Comparison of ENCODE assay signal across 14 mouse cellular contexts in genomic region chr13:34097086-34097485, GRCm38 (mm10). TPM values are rescaled to one million over a fixed set of nuclear protein-coding genes. Genes with fewer than 3 reads are reported as not detected.
DNase-seq lines count a peak whose midpoint lies in the region; ATAC-seq and TF ChIP-seq lines count a peak whose summit lies in the region.
"Had no signal": no experiment of that assay in that cellular context is flagged by ENCODE, and none has a peak within 500 bp of the region (broad histone marks: within the 10 kb centered on the region; RNA-seq: fewer than 3 reads in every experiment).

No protein-coding gene starts in this region.

- peak overlapping the region; percentile 64; the same call in 1 of the 2 replicates for H3K27ac ChIP-seq in left cerebral cortex, adult 2 months
- 0 out of 2 replicates have a peak overlapping the region, but pooled peaks have one; percentile 61 for H3K27ac ChIP-seq in forebrain, embryonic 11.5 days (ENCODE audit: low read depth, low read length)
- H3K27ac ChIP-seq in hindbrain, embryonic 13.5 days: peak overlapping the region; percentile 86
- H3K27ac ChIP-seq in neural tube, embryonic 13.5 days (replicated peaks): peak overlapping the region; percentile 83
- H3K27ac ChIP-seq: liver, embryonic 13.5 days had no signal

- no peak overlapping the region for H3K4me3 ChIP-seq in left cerebral cortex, adult 2 months
- H3K4me3 ChIP-seq in forebrain, embryonic 11.5 days (ENCODE audit: low read depth, low read length): no peak overlapping the region
- no peak overlapping the region for H3K4me3 ChIP-seq in hindbrain, embryonic 13.5 days
- H3K4me3 ChIP-seq in neural tube, embryonic 13.5 days: no peak overlapping the region
- H3K4me3 ChIP-seq: liver, embryonic 13.5 days had no signal

- H3K4me2 ChIP-seq in forebrain, embryonic 11.5 days (ENCODE audit: low read depth, low read length, severe bottlenecking): no peak overlapping the region
- H3K4me2 ChIP-seq in hindbrain, embryonic 13.5 days: no peak overlapping the region
- H3K4me2 ChIP-seq in neural tube, embryonic 13.5 days: no peak overlapping the region
- H3K4me2 ChIP-seq: liver, embryonic 13.5 days had no signal

- H3K9me3 ChIP-seq in forebrain, embryonic 11.5 days (ENCODE audit: control insufficient read depth, low read length): no peaks in the 10 kb centered on the region
- H3K9me3 ChIP-seq in hindbrain, embryonic 13.5 days: no peaks in the 10 kb centered on the region
- no peaks in the 10 kb centered on the region for H3K9me3 ChIP-seq in neural tube, embryonic 13.5 days

- no peaks in the 10 kb centered on the region for H3K27me3 ChIP-seq in forebrain, embryonic 11.5 days (ENCODE audit: control insufficient read depth, insufficient read depth, low read length)
- no peaks in the 10 kb centered on the region for H3K27me3 ChIP-seq in hindbrain, embryonic 13.5 days
- H3K27me3 ChIP-seq in neural tube, embryonic 13.5 days: no peaks in the 10 kb centered on the region
- H3K27me3 ChIP-seq: CH12.LX; liver, embryonic 13.5 days had no signal

- no peak for TF ChIP-seq CTCF in left cerebral cortex, adult 2 months (IDR thresholded peaks at IDR 0.05)

- H3K36me3 ChIP-seq in forebrain, embryonic 11.5 days (ENCODE audit: control insufficient read depth, insufficient read depth, low read length): no peaks in the 10 kb centered on the region
- H3K36me3 ChIP-seq in hindbrain, embryonic 13.5 days: no peaks in the 10 kb centered on the region
- H3K36me3 ChIP-seq in neural tube, embryonic 13.5 days: no peaks in the 10 kb centered on the region
- H3K36me3 ChIP-seq: liver, embryonic 13.5 days had no signal

- 82% methylated on average over 3 of the region's 3 CpGs for WGBS in forebrain, embryonic 11.5 days
- 37% methylated on average over 3 of the region's 3 CpGs for WGBS in hindbrain, embryonic 13.5 days
- WGBS in neural tube, embryonic 13.5 days: 48% methylated on average over 3 of the region's 3 CpGs

- H3K4me1 ChIP-seq in forebrain, embryonic 11.5 days (replicated peaks; ENCODE audit: control insufficient read depth, insufficient read depth, low read length): no peaks in the 10 kb centered on the region; the same call in 1 of the 2 replicates
- H3K4me1 ChIP-seq in hindbrain, embryonic 13.5 days (replicated peaks): peaks cover 20% of the 10 kb centered on the region
- H3K4me1 ChIP-seq in neural tube, embryonic 13.5 days (replicated peaks): peaks cover 23% of the 10 kb centered on the region

- intact Hi-C loops in left cerebral cortex, adult 2 months (cut with DNase I): loop anchor here (2.0 kb wide), 1 partner anchor 52 kb away; no protein-coding TSS in a partner anchor

- H3K9ac ChIP-seq in forebrain, embryonic 11.5 days (ENCODE audit: low read length): no peak overlapping the region
- H3K9ac ChIP-seq in hindbrain, embryonic 13.5 days: no peak overlapping the region
- no peak overlapping the region for H3K9ac ChIP-seq in neural tube, embryonic 13.5 days
- H3K9ac ChIP-seq: liver, embryonic 13.5 days had no signal

- no peak for ATAC-seq in forebrain, embryonic 11.5 days (replicated peaks; ENCODE audit: low FRiP score)
- ATAC-seq in hindbrain, embryonic 13.5 days (ENCODE audit: low FRiP score): no peak
- no peak for ATAC-seq in neural tube, embryonic 13.5 days (ENCODE audit: low read depth)

- DNase-seq in left cerebral cortex, adult 2 months (ENCODE audit: extremely low spot score in 1 of 2, low spot score in 2 of 2): no peak
- no peak for DNase-seq in left cerebral cortex, adult 9 months (ENCODE audit: low spot score in 2 of 2)
- no peak for DNase-seq in forebrain, embryonic 11.5 days (ENCODE audit: low spot score)
- DNase-seq in adrenal gland, postnatal 4 days (ENCODE audit: low spot score in 2 of 2): no peak
- DNase-seq in gastrocnemius, postnatal 10 days: no peak
- DNase-seq in embryo, embryonic 9.5 days (ENCODE audit: extremely low spot score): no peak
- DNase-seq: adrenal gland, postnatal 25 days; cerebellum, adult 2 months; gastrocnemius, postnatal 14 days; heart, postnatal 4 days; liver, embryonic 13.5 days had no signal

RNA-seq across cellular contexts. Expression of gene Tubb2a, which starts 19.3 kb away (rescaled TPM):
- 100 to 1,000 TPM; 768 to 774 TPM for total RNA-seq in left cerebral cortex, adult 2 months (2021)
- polyA plus RNA-seq in forebrain, embryonic 11.5 days (2014; fragmentation: Nextera tagmentation; extraction: Ambion mirVana): 185 and 229 TPM in 2 replicates
- 1,972 and 2,142 TPM in 2 replicates for polyA plus RNA-seq in hindbrain, embryonic 13.5 days (2015; fragmentation: Nextera tagmentation; extraction: Ambion mirVana)
- polyA plus RNA-seq in neural tube, embryonic 13.5 days (2015; fragmentation: Nextera tagmentation; extraction: Ambion mirVana): 1,875 and 2,016 TPM in 2 replicates
- total RNA-seq in adrenal gland, postnatal 4 days (2021): 100 to 1,000 TPM in 1 of 2 experiments, 10 to 100 TPM in 1; 98.3 to 122 TPM
- total RNA-seq in gastrocnemius, postnatal 10 days (2021): 10 to 100 TPM; 44.4 to 49.4 TPM

RNA-seq across cellular contexts. Expression of gene Tubb2b, which starts 33.2 kb away (rescaled TPM):
- total RNA-seq in left cerebral cortex, adult 2 months (2021): 100 to 1,000 TPM; 153 to 177 TPM
- 232 and 287 TPM in 2 replicates for polyA plus RNA-seq in forebrain, embryonic 11.5 days (2014; fragmentation: Nextera tagmentation; extraction: Ambion mirVana)
- polyA plus RNA-seq in hindbrain, embryonic 13.5 days (2015; fragmentation: Nextera tagmentation; extraction: Ambion mirVana): 795 and 852 TPM in 2 replicates
- polyA plus RNA-seq in neural tube, embryonic 13.5 days (2015; fragmentation: Nextera tagmentation; extraction: Ambion mirVana): 644 and 732 TPM in 2 replicates
- 100 to 1,000 TPM in 1 of 2 experiments, 10 to 100 TPM in 1; 59.8 to 108 TPM for total RNA-seq in adrenal gland, postnatal 4 days (2021)
- total RNA-seq in gastrocnemius, postnatal 10 days (2021): 10 to 100 TPM; 17.1 to 20.5 TPM

RNA-seq across cellular contexts. Expression of gene Bphl, which starts 59.7 kb away (rescaled TPM):
- 10 to 100 TPM; 41.8 to 45.8 TPM for total RNA-seq in left cerebral cortex, adult 2 months (2021)
- polyA plus RNA-seq in forebrain, embryonic 11.5 days (2014; fragmentation: Nextera tagmentation; extraction: Ambion mirVana): 33.3 and 33.8 TPM in 2 replicates
- polyA plus RNA-seq in hindbrain, embryonic 13.5 days (2015; fragmentation: Nextera tagmentation; extraction: Ambion mirVana): 34.9 and 39.8 TPM in 2 replicates
- 38.5 and 49.5 TPM in 2 replicates for polyA plus RNA-seq in neural tube, embryonic 13.5 days (2015; fragmentation: Nextera tagmentation; extraction: Ambion mirVana)
- total RNA-seq in adrenal gland, postnatal 4 days (2021): 10 to 100 TPM; 86.7 to 92.3 TPM
- total RNA-seq in gastrocnemius, postnatal 10 days (2021): 10 to 100 TPM; 21.3 to 26.5 TPM

Comparison
In these comparisons a context has a peak if more than half of its experiments do, and no peak if none do; other contexts are left out.
1. RNA of gene Tubb2a, which starts 19.3 kb away (total RNA-seq): 768 to 774 TPM in left cerebral cortex, adult 2 months; 98.3 to 122 TPM in adrenal gland, postnatal 4 days and 44.4 to 49.4 TPM in gastrocnemius, postnatal 10 days; every median in the first group is over 4 times any median in the second.
2. Peak in every context shown above with its lines, with median percentiles within 50 percentile points of each other: H3K27ac ChIP-seq.